Mouse (Mus musculus): ENCODE results near the gene Foxn3.

Foxn3 gene

GRCm38 (mm10) chr12:99412496-99412895, 150.9 kb downstream of the Foxn3 start:
- no peak for DNase-seq

- peak; percentile 49 for DNase-seq
Observed at GRCm38 (mm10) chr12:99412034-99412433, 151.3 kb downstream of the Foxn3 start.

GRCm38 (mm10) chr12:99408651-99409050, 154.7 kb downstream of the Foxn3 start:
- no peak for DNase-seq

GRCm38 (mm10) chr12:99408089-99408488, 155.3 kb downstream of the Foxn3 start:
- no peak for DNase-seq

GRCm38 (mm10) chr12:99407318-99407716, 156.1 kb downstream of the Foxn3 start:
- DNase-seq, result peak; percentile 41

GRCm38 (mm10) chr12:99406697-99407317, 156.6 kb downstream of the Foxn3 start:
- DNase-seq, result no peak

- peak; percentile 46 for DNase-seq
Observed at GRCm38 (mm10) chr12:99406254-99406653, 157.1 kb downstream of the Foxn3 start.

- no peak for DNase-seq
Observed at GRCm38 (mm10) chr12:99405401-99405800, 158.0 kb downstream of the Foxn3 start.

- no peak for DNase-seq
Observed at GRCm38 (mm10) chr12:99403004-99403403, 160.4 kb downstream of the Foxn3 start.

GRCm38 (mm10) chr12:99400907-99401306, 162.5 kb downstream of the Foxn3 start:
- no peak for DNase-seq

- no peak for DNase-seq
Observed at GRCm38 (mm10) chr12:99399575-99399974, 163.8 kb downstream of the Foxn3 start.

GRCm38 (mm10) chr12:99396461-99396860, 166.9 kb downstream of the Foxn3 start:
- no peak for DNase-seq

- no peak for DNase-seq
Observed at GRCm38 (mm10) chr12:99395082-99395481, 168.3 kb downstream of the Foxn3 start.

- no peak for DNase-seq
Observed at GRCm38 (mm10) chr12:99394676-99395075, 168.7 kb downstream of the Foxn3 start.

- DNase-seq, result no peak
Observed at GRCm38 (mm10) chr12:99393867-99394630, 169.3 kb downstream of the Foxn3 start.

- peak; percentile 95 for DNase-seq
Observed at GRCm38 (mm10) chr12:99392944-99393866, 170.2 kb downstream of the Foxn3 start.

GRCm38 (mm10) chr12:99391942-99392880, 171.2 kb downstream of the Foxn3 start:
- peak; percentile 100 for DNase-seq

- DNase-seq, result no peak
Observed at GRCm38 (mm10) chr12:99390429-99390828, 173.0 kb downstream of the Foxn3 start.

- no peak for DNase-seq
Observed at GRCm38 (mm10) chr12:99389244-99389643, 174.1 kb downstream of the Foxn3 start.

GRCm38 (mm10) chr12:99385897-99386834, 177.2 kb downstream of the Foxn3 start:
- no peak for DNase-seq

- DNase-seq, result no peak
Observed at GRCm38 (mm10) chr12:99385073-99385472, 178.3 kb downstream of the Foxn3 start.
